Mouse (Mus musculus) adrenal gland, postnatal 10 days (tissue): ENCODE data around the gene Tspyl3. TPM values are rescaled to one million over a fixed set of nuclear protein-coding genes. Genes with fewer than 3 reads are reported as not detected.

ENCODE experiments used
- DNase-seq: peaks from one replicate; pipeline ENCODE4 v3.0.0; 2021; ENCODE audit warnings: mixed read lengths
- total RNA-seq, 2 experiments: library from RNA; stranded (reverse); gene quantifications; 2 replicates each; pipeline ENCODE4 v1.2.3; 2021

Tspyl3 gene
- total RNA-seq, 2 experiments from 2014 or later: 4.2 to 5.5 TPM

DNA sequence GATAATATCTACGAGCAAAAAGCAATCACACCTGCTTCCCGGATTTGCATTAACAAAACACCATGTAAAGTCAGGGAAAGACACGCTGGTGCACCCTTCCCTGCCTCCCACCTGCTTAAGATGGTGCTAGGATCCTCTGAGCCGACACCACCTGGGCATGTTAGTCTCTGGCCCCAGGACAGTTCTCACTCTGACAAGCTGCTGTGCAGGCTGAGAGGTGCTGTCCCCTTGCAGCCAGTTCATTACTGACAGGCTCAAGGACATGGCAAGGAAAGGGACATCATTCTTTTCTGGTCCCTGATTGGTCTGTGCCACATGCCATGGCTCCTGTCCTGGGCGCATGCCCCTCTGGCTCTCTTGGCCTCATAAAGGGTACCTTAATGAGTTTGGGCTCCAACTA, 3.3 kb upstream of the Tspyl3 start:
- DNase-seq: no peak

GRCm38 (mm10) chr2:153227959-153228358, 2.7 kb upstream of the Tspyl3 start:
- no peak for DNase-seq

DNA sequence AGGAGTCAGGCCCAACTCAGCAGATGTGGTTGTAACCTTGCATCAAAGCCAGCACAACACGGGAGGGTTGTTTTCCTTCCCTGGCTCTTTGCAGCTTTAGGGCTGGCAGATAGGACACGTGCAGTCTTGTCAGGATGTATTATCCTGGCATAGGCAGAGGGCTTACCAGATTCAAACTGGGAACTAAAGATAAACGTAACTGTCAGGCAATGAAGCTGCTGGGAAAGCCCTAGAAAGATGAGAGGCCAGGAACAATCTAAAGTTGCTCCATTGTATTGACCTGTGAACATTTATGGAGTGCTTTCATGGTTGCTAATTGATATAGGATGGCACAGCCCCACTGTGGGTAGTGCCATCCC, 333 bp upstream of the Tspyl3 start:
- no peak for DNase-seq

DNA sequence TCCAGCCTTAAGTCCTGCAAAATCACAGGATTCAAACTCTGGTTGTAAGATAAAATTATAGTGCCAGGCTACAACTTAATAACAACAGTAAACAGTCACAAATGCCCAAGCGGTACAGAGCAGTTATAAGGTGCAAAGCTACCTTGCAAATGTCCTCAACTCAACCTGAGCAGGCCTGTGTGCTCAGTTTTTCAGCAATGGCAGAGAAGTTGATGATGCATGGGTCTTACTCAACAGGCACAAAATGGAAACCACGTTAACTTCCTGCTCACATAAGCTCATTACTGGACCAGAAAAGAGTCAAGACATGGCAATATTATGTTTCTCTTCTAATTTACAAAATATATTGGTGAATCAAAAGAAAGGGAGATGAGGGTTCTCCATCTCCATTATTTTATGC, 2.7 kb downstream of the Tspyl3 start:
- DNase-seq: no peak

DNA sequence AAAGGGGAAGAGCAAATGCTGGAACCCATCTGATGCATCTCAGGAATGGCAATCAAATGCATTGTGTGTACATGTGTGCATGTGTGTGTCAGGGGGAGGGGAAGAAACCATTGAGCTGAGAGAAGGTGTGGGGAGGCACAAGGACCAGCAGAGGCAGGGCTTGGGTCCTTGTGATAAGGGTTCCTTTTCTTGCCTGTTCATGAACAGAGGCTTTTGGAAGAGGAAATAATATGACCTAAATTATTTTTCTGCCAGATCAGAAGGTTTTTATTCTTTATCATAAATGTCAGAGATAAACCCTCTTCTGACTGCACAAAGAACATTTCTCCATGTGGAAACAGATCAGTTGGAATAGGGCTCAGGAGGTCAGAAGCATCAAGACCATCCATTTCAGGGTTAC, 3.1 kb downstream of the Tspyl3 start:
- DNase-seq: no peak

- DNase-seq: no peak
Observed at GRCm38 (mm10) chr2:153221620-153222019, 3.6 kb downstream of the Tspyl3 start.

DNA sequence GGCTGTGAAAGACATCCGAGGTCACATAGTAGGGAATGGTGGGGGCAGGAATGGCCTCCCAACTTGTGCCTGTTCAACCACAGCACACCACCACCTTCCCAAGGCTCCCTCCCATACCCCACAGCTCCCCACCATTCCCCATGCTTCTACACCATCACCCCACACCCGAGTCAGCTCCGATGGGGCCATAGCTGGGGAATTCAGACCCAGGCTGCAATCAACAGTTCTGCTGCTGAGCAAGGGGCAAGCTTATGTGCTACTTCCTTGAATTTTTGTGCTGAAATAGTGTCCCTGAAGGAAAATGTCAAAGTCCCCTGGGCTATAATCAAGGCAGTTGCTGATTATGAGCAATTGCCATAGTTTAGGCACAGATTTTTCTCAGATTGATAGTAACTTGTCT, 6.7 kb downstream of the Tspyl3 start:
- DNase-seq: no peak

- peak; percentile 59 for DNase-seq
Observed at GRCm38 (mm10) chr2:153217826-153218340, 7.4 kb downstream of the Tspyl3 start.

DNA sequence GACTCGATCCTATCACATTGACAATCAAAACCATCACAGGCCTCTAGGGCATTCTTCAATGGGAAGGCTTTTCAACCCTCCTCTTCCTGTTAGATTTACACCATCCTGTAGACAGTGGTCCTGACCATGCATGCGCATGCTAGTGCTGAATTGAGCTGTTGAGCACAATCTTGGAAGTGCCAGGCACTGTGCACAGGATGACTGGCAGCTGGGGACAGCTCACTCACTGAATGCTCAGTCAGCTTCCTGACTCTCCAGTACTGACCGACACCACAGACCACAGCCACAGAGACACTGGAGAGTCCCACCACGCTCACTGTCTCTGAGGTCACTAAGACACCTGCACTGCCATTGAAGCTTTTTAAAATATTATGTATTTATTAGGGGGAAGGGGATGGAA, 9.8 kb downstream of the Tspyl3 start:
- DNase-seq: no peak

DNA sequence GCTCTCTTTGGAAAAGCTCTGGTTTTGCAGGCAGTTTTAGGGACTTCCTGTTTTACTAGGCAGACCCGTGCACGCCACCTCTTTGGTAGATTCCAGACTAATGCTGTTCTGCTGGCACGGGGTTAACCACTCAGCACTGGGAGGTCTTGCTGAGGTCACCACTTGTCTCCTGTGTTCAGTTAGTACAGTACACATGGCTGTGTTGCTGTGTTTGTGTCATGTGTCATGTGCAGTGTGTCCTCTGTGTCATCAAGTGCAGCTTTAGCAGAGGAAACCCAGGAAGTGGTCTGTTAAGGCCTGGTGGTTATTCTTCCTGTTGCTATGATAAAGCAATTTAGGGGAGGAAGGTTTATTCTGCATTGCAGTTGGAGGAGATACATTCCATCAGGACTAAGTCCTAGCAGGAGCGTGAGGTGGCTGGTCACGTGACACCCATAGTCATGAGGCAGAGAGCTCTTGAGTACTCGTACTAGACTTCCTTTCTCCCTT, 10.4 kb downstream of the Tspyl3 start:
- DNase-seq: no peak

DNA sequence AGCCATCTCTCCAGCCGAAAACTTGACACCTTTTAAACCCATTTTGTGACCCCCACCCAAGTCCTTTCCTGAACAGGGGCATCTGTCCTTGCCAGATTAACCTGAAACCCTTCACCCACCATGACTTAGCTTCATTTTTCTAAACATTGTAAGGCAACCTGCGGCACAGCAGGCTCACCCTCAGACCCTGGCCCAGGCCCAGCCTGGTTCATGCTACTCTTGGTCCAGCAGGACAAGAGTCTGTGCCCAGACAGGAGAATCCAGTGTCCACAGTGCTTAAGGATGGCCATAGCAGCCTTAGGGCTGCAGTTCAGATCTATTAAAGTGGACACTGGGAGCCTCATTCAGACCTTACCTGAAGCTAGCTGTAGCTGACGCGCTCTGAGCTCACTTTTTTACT, 11.9 kb downstream of the Tspyl3 start:
- DNase-seq: no peak

DNA sequence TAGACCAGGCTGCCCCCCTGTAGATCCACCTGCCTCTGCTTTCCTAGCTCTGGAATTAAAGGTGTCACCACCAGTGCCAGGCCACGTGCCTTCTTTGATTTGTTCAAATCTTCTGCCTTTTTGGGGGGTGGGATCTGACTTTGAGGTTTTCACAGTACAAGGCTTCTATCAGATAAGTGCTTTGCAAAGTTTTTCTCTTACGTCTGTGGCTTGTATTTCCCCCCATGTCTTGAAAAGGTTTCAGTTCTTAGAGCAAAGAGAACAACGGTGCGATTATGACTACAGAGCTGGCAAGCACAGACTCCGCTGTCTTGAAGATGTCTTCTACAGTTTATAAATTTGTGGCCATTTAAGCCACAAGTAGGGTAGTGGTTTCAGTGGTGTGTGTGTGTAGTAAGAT, 13.8 kb downstream of the Tspyl3 start:
- no peak for DNase-seq

DNA sequence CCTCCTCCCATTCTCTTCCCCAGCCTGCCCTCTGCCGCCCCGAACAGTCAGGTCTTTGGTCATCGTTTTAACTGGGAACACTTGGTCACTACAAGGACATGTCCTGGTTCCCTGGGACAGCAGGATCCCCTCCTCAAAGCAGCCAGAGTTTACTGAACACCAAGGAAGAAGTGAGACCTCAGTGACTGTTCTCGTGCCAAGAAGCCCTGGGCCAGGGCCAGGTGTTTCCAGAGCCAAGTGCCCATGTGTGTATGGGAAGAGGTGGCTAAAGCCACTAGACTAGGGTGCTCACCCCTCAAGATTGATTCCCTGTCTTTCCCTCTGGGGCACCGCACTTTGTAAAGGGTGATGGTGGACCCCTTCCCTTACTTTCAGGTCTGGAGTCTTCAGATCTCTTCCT, 16.0 kb downstream of the Tspyl3 start:
- DNase-seq: peak; percentile 80

- DNase-seq: no peak
Observed at GRCm38 (mm10) chr2:153208149-153208548, 17.1 kb downstream of the Tspyl3 start.

DNA sequence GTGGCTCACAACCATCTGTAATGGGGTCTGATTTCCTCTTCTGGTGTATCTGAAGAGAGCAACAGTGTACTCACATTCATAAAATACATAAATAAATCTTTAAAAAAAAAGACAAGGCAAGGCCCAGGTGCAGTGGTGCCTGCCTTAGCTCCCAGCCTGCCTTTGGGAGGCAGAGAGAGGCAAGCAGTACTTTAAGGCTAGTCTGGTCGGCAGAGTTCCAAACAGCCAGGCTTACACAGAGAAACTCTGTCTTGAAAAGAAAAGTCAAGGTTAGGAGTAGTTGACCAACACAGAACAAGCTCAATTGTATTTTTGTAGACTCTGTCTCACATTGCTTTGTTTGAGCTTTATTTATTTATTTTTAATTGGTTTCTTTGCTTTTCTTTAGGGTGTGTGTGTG, 22.5 kb downstream of the Tspyl3 start:
- DNase-seq: peak; percentile 78

DNA sequence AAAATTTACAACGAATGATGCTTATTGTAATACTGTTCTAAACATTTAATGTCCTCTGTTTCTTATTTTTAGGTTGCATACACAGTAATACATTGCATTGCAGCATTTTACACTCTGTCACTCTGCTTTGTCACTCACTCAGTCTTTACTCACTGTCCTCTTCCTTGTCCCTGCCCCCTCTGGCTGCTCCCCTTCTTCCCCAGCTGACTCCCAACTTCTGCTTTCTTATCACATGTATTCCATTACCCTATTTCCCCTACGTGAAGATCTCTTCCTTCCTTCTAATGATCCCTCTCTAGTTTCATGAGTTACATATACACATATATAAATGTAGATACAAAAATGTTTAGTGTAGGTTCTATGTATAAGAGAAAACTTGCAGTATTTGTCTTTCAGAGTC, 26.1 kb downstream of the Tspyl3 start:
- DNase-seq: no peak

DNA sequence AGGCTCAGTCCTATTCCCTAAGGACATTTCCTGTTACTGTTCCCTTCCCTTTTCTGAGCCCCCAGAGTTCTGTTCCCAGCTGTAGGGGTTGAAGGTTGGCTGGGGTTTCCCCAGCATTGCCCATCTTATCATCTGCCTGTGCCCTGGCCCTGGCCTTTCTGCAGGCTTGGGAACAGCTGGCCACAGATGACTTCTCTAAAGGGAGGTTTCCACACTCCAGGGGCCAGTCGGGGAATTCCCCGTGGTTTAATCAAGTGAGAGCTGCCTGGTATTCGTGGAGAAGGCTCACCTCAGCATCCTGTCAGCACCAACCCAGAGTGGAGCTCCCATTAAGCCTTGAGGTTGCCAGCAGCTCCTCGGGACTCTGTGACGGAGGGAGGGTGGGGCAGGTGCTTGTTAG, 26.8 kb downstream of the Tspyl3 start:
- no peak for DNase-seq

DNA sequence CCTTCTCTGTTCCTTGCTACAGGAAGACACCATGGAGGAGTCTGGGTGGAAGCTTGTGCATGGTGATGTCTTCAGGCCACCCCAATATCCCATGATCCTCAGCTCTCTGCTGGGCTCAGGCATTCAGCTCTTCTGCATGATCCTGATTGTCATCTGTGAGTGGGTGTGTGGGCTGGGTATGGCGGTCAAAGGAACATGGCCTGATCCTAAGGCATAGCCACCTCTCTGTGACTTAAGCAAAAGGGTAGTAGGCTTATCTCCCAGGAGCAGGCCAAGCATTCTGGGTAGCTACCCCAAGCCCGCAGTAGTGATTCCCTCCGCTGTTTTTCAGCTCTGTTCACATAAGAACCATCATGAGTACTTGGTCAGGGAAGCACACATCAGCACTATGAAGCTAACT, 31.0 kb downstream of the Tspyl3 start:
- DNase-seq: no peak

- DNase-seq: no peak
Observed at GRCm38 (mm10) chr2:153191242-153191641, 34.0 kb downstream of the Tspyl3 start.

- DNase-seq: no peak
Observed at GRCm38 (mm10) chr2:153187848-153188247, 37.4 kb downstream of the Tspyl3 start.

- peak; percentile 37 for DNase-seq
Observed at GRCm38 (mm10) chr2:153186176-153186591, 39.1 kb downstream of the Tspyl3 start.

- peak; percentile 58 for DNase-seq
Observed at GRCm38 (mm10) chr2:153179961-153180360, 45.3 kb downstream of the Tspyl3 start.

DNA sequence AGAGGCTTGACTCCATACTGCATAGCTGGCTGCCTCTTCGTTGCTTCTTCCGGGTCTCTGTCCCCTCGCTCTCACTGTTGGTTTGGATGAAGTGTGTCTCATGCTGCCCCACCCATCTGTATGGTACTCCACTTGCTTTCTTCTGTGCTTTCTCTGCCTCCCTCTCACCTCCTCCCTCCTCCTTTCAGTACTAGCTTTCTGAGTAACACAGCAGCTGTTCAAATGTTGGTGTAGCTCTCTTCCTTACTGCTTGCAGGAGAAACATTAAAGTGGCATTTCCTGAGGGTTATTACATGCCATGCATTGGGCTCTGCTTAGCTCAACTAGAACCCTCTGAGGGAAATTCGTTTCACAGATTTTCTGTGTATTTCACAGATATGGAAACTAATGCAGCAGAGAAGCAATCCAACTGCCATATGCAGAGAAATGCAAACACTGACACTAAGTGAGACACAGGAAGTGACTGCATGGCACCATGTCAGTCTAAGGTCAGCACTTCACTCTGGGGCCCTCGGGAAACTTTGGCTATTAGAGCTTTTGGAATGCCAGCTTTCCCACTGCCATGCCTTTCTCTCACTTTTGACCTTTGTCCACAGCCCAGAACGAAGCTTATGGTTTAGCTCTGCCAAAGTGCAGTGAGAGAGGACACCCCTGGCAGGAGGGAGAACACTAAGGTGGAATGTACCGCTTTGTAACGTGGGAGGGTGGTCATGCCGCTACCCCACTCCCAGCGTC, 45.9 kb downstream of the Tspyl3 start:
- DNase-seq: peak; percentile 33

- no peak for DNase-seq
Observed at GRCm38 (mm10) chr2:153177188-153177587, 48.1 kb downstream of the Tspyl3 start.
